Mouse (Mus musculus) thymus, postnatal 14 days (tissue): Measurements from ENCODE around the gene Sgca.

ENCODE experiments used
- DNase-seq: peaks from one replicate; pipeline ENCODE4 v3.0.0; 2021

The Sgca gene

DNA sequence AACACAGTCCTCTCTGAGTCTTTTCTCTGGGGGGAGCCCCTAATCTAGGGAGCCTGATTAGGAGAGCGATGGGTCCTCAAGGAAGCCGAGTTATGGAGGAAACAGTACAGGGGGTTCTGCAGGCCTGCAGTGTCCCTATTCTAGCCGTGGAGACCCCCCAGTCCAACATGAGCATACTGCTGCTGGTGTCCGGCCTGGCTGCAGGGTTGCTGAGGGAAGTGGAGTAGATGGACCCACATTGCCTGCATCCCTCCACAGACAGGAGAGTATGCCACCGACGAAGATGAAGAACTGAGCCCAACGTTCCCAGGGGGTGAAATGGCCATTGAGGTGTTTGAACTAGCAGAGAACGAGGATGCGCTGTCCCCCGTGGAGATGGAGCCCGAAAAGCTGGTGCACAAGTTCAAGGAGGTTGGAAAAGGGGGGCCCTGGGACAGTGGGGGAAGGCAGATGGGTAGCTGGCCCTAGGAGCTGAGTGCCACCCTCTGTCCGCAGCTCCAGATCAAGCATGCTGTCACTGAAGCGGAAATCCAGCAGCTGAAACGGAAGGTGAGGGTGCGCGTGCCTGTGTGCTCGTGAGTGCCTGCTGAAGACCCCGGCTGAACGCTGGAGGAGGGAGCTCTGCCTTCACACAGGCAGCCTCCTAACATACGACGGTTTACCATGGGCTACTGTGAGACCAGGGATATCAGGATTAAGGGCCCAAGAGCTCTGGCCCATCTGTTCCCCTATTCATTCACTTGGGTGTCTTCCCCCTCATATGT, 25.6 kb upstream of the Sgca start:
- DNase-seq: peak; percentile 25

- DNase-seq: peak; percentile 79
These were observed 24.9 kb upstream of the Sgca start for GRCm38 (mm10) chr11:95001058-95001457.

DNA sequence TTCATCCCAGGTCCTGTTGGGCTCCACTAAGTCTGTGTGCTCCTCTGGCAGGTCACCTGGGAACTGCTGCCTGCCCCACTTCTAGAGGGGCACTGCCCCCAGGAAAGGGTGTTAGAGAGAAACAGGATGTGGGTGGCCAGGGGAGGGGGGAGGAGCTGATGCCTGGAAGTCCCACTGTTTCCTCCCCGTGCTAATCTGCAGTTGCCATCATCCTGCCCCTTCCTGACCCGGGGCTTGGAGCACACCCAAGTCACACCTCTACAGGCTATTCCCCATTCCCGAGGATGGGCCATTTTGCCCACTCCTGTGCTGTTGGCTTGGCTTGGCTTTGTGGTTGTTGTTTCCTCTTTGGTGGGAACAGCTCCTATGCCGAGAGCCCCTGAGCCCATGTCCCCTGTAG, 24.4 kb upstream of the Sgca start:
- DNase-seq: peak; percentile 85

GRCm38 (mm10) chr11:95000128-95000527, 24.0 kb upstream of the Sgca start:
- DNase-seq: peak; percentile 43

DNA sequence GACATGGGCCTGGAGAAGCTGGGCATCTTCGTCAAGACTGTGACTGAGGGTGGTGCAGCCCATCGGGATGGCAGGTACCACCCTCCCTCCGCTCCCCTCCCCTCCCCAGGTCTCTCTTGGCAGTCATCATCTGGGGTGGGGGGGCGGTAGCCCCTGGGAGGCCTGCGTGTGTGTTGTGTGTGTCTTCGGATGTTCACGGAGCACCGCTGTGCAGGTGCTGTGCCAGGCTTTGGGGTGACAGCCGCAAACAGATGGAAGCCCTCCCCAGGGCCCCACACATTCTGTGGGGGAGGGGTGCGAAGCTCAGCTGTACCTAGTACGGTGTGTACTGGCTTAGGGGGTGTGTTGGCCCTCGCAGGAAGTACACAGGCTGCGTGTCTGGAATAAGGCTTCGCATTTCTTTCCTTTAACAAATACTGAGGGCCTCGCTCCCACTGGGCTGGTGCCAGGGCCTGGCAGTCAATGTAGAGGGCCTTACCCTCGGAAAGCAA, 22.0 kb upstream of the Sgca start:
- DNase-seq: peak; percentile 98

DNA sequence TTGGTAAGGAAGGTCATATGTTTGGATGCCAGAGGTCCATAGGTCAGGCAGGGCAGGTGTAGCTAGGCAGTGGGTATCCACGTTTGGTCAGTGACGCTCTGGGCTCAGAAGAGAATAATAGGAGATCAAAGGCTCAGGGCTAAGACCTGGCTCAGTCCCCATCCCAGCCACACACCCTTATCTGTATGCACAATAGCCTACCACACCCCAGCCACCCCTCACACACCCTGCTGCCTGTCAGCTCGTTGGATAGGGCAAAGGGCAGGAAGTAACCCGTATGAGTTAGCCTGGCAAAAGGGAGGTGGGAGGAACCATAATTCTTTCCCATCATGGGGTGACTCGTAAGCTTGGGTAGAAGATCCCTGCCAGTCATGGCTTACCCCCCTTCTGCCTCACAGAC, 21.5 kb upstream of the Sgca start:
- no peak for DNase-seq

GRCm38 (mm10) chr11:94996984-94997383, 20.9 kb upstream of the Sgca start:
- peak; percentile 23 for DNase-seq

DNA sequence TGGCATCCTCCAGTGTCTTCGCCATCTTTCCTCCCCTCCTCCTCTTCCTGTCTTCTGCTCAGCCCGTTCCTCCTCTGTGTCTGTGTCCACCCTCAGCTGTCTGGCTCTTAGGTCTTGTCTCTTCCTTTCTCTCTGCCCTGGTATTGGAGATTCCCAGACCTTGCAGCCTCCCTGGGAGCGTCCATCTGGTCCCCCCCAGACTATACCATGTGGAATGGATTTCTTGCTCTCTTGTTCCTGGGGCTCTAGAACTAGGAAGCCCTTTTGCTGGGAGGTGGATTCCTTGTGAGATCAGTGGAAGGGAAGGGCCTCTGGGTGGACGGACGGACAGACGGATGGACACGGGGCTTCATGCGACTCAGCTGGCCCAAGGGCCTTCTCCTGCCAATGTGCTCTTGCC, 20.0 kb upstream of the Sgca start:
- no peak for DNase-seq

GRCm38 (mm10) chr11:94994947-94995772, 19.0 kb upstream of the Sgca start:
- peak; percentile 32 for DNase-seq

GRCm38 (mm10) chr11:94994208-94994814, 18.2 kb upstream of the Sgca start:
- peak; percentile 18 for DNase-seq

DNA sequence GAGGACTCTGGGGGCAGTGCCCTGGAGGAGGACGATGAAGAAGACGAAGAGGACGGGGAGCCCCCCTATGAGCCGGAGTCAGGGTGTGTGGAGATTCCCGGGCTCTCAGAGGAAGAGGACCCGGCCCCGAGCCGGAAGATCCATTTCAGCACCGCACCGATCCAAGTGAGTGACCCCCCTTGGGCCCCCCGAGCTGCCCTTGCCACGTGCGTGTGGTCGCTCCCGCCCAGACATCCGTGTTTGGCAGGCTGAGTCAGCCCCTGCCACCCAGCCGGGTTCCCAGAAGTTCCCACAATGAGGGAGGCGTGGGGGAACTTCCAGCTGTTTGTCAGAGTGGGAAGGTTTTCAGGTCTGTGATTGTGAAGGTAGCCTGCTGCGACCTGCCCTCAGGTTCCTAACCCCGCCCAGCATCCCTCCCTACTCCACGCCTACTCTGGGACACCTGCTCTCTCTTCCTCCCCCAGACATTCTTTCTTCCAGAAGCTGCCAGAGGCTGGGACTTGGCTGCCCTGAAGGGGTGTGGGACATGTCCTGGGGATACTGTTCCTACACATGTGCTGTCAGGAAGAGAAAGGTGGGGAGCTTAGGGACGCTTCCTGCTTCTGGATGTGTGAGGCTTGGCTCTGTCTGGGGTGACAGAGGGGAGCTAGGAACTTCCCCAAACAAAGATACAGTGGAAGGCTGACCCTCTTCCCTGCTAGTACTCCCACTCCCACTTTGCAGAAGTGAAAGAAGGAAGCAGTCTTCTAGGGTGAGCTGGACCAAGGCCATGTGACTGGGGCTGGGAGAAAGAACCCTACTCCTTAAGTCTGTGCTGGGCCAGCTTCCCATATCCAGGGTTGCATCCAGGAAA, 16.9 kb upstream of the Sgca start:
- DNase-seq: peak; percentile 73

GRCm38 (mm10) chr11:94992480-94992753, 16.3 kb upstream of the Sgca start:
- no peak for DNase-seq

- peak; percentile 76 for DNase-seq
These were observed 15.7 kb upstream of the Sgca start for GRCm38 (mm10) chr11:94991641-94992479.

- peak; percentile 95 for DNase-seq
These were observed 14.8 kb upstream of the Sgca start, which contains the start of gene Ppp1r9b for GRCm38 (mm10) chr11:94990749-94991577. Gene Ppp1r9b (plus strand): TSS chr11:94991035.

GRCm38 (mm10) chr11:94990102-94990748, 14.1 kb upstream of the Sgca start:
- DNase-seq: peak; percentile 9

DNA sequence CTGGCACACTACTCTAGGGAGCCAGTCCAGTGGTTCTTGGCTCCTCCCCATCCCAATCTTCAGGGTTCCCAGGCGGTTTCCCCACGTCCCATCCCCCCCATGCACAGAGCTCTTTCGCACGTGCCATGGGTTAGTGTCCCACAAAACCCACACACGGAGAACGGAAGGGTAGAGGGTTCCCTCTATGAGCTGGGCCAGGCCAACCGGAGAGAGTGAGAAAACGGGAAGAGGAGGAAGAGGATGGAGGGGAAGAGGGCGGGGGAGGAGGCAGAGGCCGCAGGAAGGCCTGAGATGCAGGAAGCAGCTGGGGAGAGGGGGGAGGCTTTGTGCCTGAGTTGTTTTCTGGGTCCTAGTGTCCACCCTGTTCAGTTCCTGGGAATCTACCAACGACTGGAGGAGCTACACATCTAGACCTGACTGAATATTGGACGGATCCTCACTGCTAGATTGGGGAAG, 13.5 kb upstream of the Sgca start:
- peak; percentile 87 for DNase-seq

DNA sequence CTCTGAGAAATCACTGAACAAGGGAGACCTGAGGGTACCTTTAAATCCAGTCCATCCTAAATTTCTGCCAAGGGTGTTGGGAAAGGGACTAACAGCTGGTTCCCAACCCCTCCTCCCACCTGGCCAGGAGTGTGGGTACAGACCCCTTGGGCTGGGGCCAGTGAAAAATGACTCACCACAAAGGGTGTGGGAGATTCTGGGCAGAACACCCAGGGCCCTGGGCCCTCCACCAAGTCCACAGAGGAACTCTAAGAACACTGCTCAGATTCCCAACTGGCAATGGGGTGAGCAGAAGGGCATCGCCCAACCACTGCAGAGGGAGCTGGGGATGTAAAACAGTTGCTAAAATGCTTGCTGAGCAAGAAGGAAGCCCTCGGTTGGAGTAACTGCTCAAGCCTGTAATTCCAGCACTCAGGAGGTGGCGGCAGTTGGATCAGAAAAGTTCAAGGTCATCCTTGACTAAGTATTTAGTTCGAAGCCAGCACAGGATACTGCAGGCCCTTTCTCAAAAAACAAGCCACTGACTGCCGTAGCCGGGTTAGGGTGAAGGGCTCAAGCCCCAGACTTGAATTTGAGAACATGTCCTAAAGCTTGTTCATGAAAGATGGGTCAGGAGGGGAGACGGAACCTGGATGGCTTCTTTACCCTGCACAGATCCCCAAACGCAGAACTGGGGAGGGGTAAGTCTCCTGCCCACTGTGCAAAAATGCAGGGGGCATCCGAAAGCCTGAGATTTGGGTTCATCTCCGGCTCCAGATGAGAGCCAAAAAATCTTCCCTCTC, 12.8 kb upstream of the Sgca start:
- peak; percentile 40 for DNase-seq

GRCm38 (mm10) chr11:94987851-94988250, 11.7 kb upstream of the Sgca start:
- DNase-seq: peak; percentile 12

- DNase-seq: peak; percentile 19
These were observed 11.2 kb upstream of the Sgca start for GRCm38 (mm10) chr11:94987341-94987740.
